Mouse (Mus musculus) megakaryocyte, adult 5-6 weeks (primary cell): ENCODE results near the gene Iqsec1. TPM values are rescaled to one million over a fixed set of nuclear protein-coding genes. Genes with fewer than 3 reads are reported as not detected.

Source experiments
- total RNA-seq, 2 experiments: library from RNA; stranded (forward) in 1 of 2; stranded (reverse) in 1 of 2; fragments of 153-499, 151-499 nt in 1 of 2; fragments of 221-1000, 200-1000 nt in 1 of 2; gene quantifications; 2 replicates each; pipeline versions ENCODE4 v1.2.3 to v1.2.4; 2015 to 2017

Gene Iqsec1
- total RNA-seq, 2 experiments from 2014 or later, result 12.2 to 58.0 TPM

Other genes with a start within 250 kb of the Iqsec1 start
- gene Nup210, start 128.1 kb upstream of the Iqsec1 start, total RNA-seq (2015), result 123 and 145 TPM in 2 replicates
- 124 and 148 TPM in 2 replicates for gene Nup210, start 128.1 kb upstream of the Iqsec1 start, total RNA-seq (2017)
- 0.27 and 0.80 TPM in 2 replicates for gene Hdac11, start 168.0 kb upstream of the Iqsec1 start, total RNA-seq (2015)
- 0.16 and 0.37 TPM in 2 replicates for gene Hdac11, start 168.0 kb upstream of the Iqsec1 start, total RNA-seq (2017)
- gene Fbln2, start 223.8 kb upstream of the Iqsec1 start, total RNA-seq (2015), result not detected in 2 replicates
- not detected in 2 replicates for gene Fbln2, start 223.8 kb upstream of the Iqsec1 start, total RNA-seq (2017)